Mouse (Mus musculus): ENCODE measurements around the gene Cend1. TPM values are rescaled to one million over a fixed set of nuclear protein-coding genes. Genes with fewer than 3 reads are reported as not detected.

The Cend1 gene
- polyA plus RNA-seq, 1 experiment from 2014 or later: 22.7 TPM

- H3K4me2 ChIP-seq (replicated peaks): no peak overlapping the region
Measured at GRCm38 (mm10) chr7:141463824-141464602, 34.7 kb upstream of the Cend1 start.

GRCm38 (mm10) chr7:141462333-141462821 lies 33.1 kb upstream of the Cend1 start:
- Histone ChIP-seq H3K9ac (replicated peaks) (no peak overlapping the region), H3K4me3 (peak overlapping the region; percentile 40; the same call in 1 of the 2 replicates), H3K9me3 (no peaks in the 10 kb centered on the region), H3K27me3 (peaks cover 87% of the 10 kb centered on the region), H3K4me2 (replicated peaks) (peak overlapping the region; percentile 54), H3K4me1 (peaks cover 27% of the 10 kb centered on the region), H3K36me3 (peaks cover 15% of the 10 kb centered on the region; the same call in 1 of the 2 replicates), H3K27ac (replicated peaks) (no peak overlapping the region)
- WGBS: 19% methylated on average over 5 of the region's 5 CpGs
- no peak for ATAC-seq (ENCODE audit: low FRiP score, low read depth)

More at GRCm38 (mm10) chr7:141463824-141464602, 34.7 kb upstream of the Cend1 start:
- peak overlapping the region; percentile 17 for H3K4me3 ChIP-seq
- 0 out of 2 replicates have a peak, but pooled peaks cover 11% of the 10 kb centered on the region for H3K36me3 ChIP-seq
- no peaks in the 10 kb centered on the region for H3K9me3 ChIP-seq
- WGBS: 22% methylated on average over 12 of the region's 12 CpGs
- H3K27me3 ChIP-seq: peaks cover 82% of the 10 kb centered on the region
- H3K27ac ChIP-seq (replicated peaks): no peak overlapping the region
- ATAC-seq (ENCODE audit: low FRiP score, low read depth): no peak
- H3K4me1 ChIP-seq: peaks cover 42% of the 10 kb centered on the region
- no peak overlapping the region for H3K9ac ChIP-seq (replicated peaks)

GRCm38 (mm10) chr7:141461521-141462332 lies 32.4 kb upstream of the Cend1 start:
- Histone ChIP-seq H3K27ac (replicated peaks) (no peak overlapping the region), H3K9ac (replicated peaks) (peak overlapping the region; percentile 49; the same call in 1 of the 2 replicates), H3K4me1 (peaks cover 21% of the 10 kb centered on the region), H3K9me3 (no peaks in the 10 kb centered on the region), H3K4me2 (replicated peaks) (peak overlapping the region; percentile 54), H3K4me3 (peak overlapping the region; percentile 40), H3K36me3 (peaks cover 15% of the 10 kb centered on the region; the same call in 1 of the 2 replicates), H3K27me3 (peaks cover 89% of the 10 kb centered on the region)
- 2% methylated on average over 55 of the region's 59 CpGs for WGBS
- no peak for ATAC-seq (ENCODE audit: low FRiP score, low read depth)

- WGBS: 71% methylated on average over 15 of the region's 15 CpGs
Measured at GRCm38 (mm10) chr7:141460391-141461113, 31.3 kb upstream of the Cend1 start, which contains the start of gene Cracr2b. Gene Cracr2b, plus strand, starts transcription at chr7:141461094.

GRCm38 (mm10) chr7:141460001-141460390 lies 30.7 kb upstream of the Cend1 start:
- Histone ChIP-seq H3K27ac (replicated peaks) (no peak overlapping the region), H3K36me3 (peaks cover 15% of the 10 kb centered on the region; the same call in 1 of the 2 replicates), H3K9ac (replicated peaks) (no peak overlapping the region), H3K4me1 (peaks cover 27% of the 10 kb centered on the region), H3K4me2 (replicated peaks) (no peak overlapping the region), H3K4me3 (no peak overlapping the region), H3K27me3 (peaks cover 80% of the 10 kb centered on the region), H3K9me3 (no peaks in the 10 kb centered on the region)
- no peak for ATAC-seq (ENCODE audit: low FRiP score, low read depth)
- WGBS: 75% methylated on average over 5 of the region's 5 CpGs

More at GRCm38 (mm10) chr7:141460391-141461113, 31.3 kb upstream of the Cend1 start, which contains the start of gene Cracr2b:
- Histone ChIP-seq H3K9ac (replicated peaks) (peak within 1 kb of the TSS; percentile 49; the same call in 1 of the 2 replicates), H3K27me3 (peaks cover 86% of the 10 kb centered on the region), H3K27ac (replicated peaks) (no peak within 1 kb of the TSS), H3K36me3 (peaks cover 15% of the 10 kb centered on the region; the same call in 1 of the 2 replicates), H3K4me3 (peak within 1 kb of the TSS; percentile 40), H3K9me3 (no peaks in the 10 kb centered on the region), H3K4me1 (peaks cover 27% of the 10 kb centered on the region), H3K4me2 (replicated peaks) (peak within 1 kb of the TSS; percentile 54)
- no peak for ATAC-seq (ENCODE audit: low FRiP score, low read depth)

GRCm38 (mm10) chr7:141459301-141459711 lies 30.0 kb upstream of the Cend1 start:
- WGBS: 95% methylated on average over 17 of the region's 17 CpGs
- H3K27ac ChIP-seq (replicated peaks): no peak overlapping the region
- H3K9ac ChIP-seq (replicated peaks): no peak overlapping the region
- H3K4me3 ChIP-seq: no peak overlapping the region
- no peak for ATAC-seq (ENCODE audit: low FRiP score, low read depth)
- no peak overlapping the region for H3K4me2 ChIP-seq (replicated peaks)
- H3K9me3 ChIP-seq: no peaks in the 10 kb centered on the region
- H3K27me3 ChIP-seq: peaks cover 73% of the 10 kb centered on the region
- H3K36me3 ChIP-seq: peaks cover 15% of the 10 kb centered on the region; the same call in 1 of the 2 replicates
- peaks cover 25% of the 10 kb centered on the region for H3K4me1 ChIP-seq

- H3K9ac ChIP-seq (replicated peaks): no peak overlapping the region
- no peak overlapping the region for H3K4me2 ChIP-seq (replicated peaks)
- H3K27me3 ChIP-seq: peaks cover 67% of the 10 kb centered on the region
- 92% methylated on average over 11 of the region's 11 CpGs for WGBS
- no peak overlapping the region for H3K4me3 ChIP-seq
- no peak for ATAC-seq (ENCODE audit: low FRiP score, low read depth)
- no peaks in the 10 kb centered on the region for H3K9me3 ChIP-seq
- peaks cover 15% of the 10 kb centered on the region; the same call in 1 of the 2 replicates for H3K36me3 ChIP-seq
- H3K4me1 ChIP-seq: peaks cover 24% of the 10 kb centered on the region
- no peak overlapping the region for H3K27ac ChIP-seq (replicated peaks)
Measured at GRCm38 (mm10) chr7:141458661-141459060, 29.4 kb upstream of the Cend1 start.

GRCm38 (mm10) chr7:141457986-141458660 lies 28.8 kb upstream of the Cend1 start:
- no peak overlapping the region for H3K4me3 ChIP-seq
- H3K9me3 ChIP-seq: no peaks in the 10 kb centered on the region
- peaks cover 15% of the 10 kb centered on the region; the same call in 1 of the 2 replicates for H3K36me3 ChIP-seq
- no peak overlapping the region for H3K27ac ChIP-seq (replicated peaks)
- H3K9ac ChIP-seq (replicated peaks): no peak overlapping the region
- H3K27me3 ChIP-seq: peaks cover 62% of the 10 kb centered on the region
- ATAC-seq (ENCODE audit: low FRiP score, low read depth): no peak
- WGBS: 75% methylated on average over 15 of the region's 15 CpGs
- peaks cover 24% of the 10 kb centered on the region for H3K4me1 ChIP-seq
- no peak overlapping the region for H3K4me2 ChIP-seq (replicated peaks)

GRCm38 (mm10) chr7:141457236-141457635 lies 27.9 kb upstream of the Cend1 start:
- no peak for ATAC-seq (ENCODE audit: low FRiP score, low read depth)
- Histone ChIP-seq H3K4me1 (peaks cover 21% of the 10 kb centered on the region), H3K9me3 (no peaks in the 10 kb centered on the region), H3K4me3 (no peak overlapping the region), H3K36me3 (peaks cover 17% of the 10 kb centered on the region), H3K9ac (replicated peaks) (no peak overlapping the region), H3K4me2 (replicated peaks) (no peak overlapping the region), H3K27me3 (peaks cover 53% of the 10 kb centered on the region), H3K27ac (replicated peaks) (no peak overlapping the region)
- 93% methylated on average over 14 of the region's 14 CpGs for WGBS

- H3K4me2 ChIP-seq (replicated peaks): peak overlapping the region; percentile 95; the same call in 1 of the 2 replicates
- no peak overlapping the region for H3K4me3 ChIP-seq
- ATAC-seq (ENCODE audit: low FRiP score, low read depth): no peak
- no peak overlapping the region for H3K9ac ChIP-seq (replicated peaks)
- no peak overlapping the region for H3K27ac ChIP-seq (replicated peaks)
- peaks cover 48% of the 10 kb centered on the region for H3K27me3 ChIP-seq
- peaks cover 22% of the 10 kb centered on the region for H3K36me3 ChIP-seq
- 91% methylated on average over 6 of the region's 6 CpGs for whole genome bisulfite sequencing
- H3K9me3 ChIP-seq: no peaks in the 10 kb centered on the region
- H3K4me1 ChIP-seq: peaks cover 17% of the 10 kb centered on the region
Measured at GRCm38 (mm10) chr7:141456739-141457138, 27.4 kb upstream of the Cend1 start.

Data from midbrain, embryonic 12.5 days (tissue).